Mouse (Mus musculus) heart, adult 18-20 months (tissue): ENCODE measurements around the gene Edc4. TPM values are rescaled to one million over a fixed set of nuclear protein-coding genes. Genes with fewer than 3 reads are reported as not detected.
A peak's percentile ranks its signal among the peaks of the same experiment; 100 is the strongest.

Experiments
- DNase-seq, 2 experiments: peaks; one replicate each; pipeline ENCODE4 v3.0.0; 2021 to 2022; ENCODE audit warnings: mixed read lengths in 1 of 2
- total RNA-seq, 2 experiments: library from RNA; stranded (reverse); gene quantifications; 2 replicates each; pipeline ENCODE4 v1.2.3; 2021

Edc4 gene
- total RNA-seq, 2 experiments from 2014 or later = 23.0 to 25.7 TPM

- no peak for DNase-seq
These were observed 14.2 kb upstream of the Edc4 start for GRCm38 (mm10) chr8:105866364-105867029.

GRCm38 (mm10) chr8:105874301-105874700 lies 6.4 kb upstream of the Edc4 start:
- DNase-seq = peak; percentile 53 to 68

GRCm38 (mm10) chr8:105889756-105890465 lies 9.2 kb downstream of the Edc4 start:
- DNase-seq = no peak

GRCm38 (mm10) chr8:105890870-105891269 lies 10.2 kb downstream of the Edc4 start:
- DNase-seq = peak; percentile 62 to 73

- DNase-seq = no peak
These were observed 11.8 kb downstream of the Edc4 start for GRCm38 (mm10) chr8:105892432-105892831.

GRCm38 (mm10) chr8:105893339-105893738 lies 12.7 kb downstream of the Edc4 start, which contains the start of gene Nrn1l:
Nrn1l (plus strand) TSS chr8:105893567.
- peak; percentile 72 to 81 for DNase-seq

GRCm38 (mm10) chr8:105897801-105898480 lies 17.3 kb downstream of the Edc4 start:
- no peak for DNase-seq

GRCm38 (mm10) chr8:105900180-105900940 lies 19.7 kb downstream of the Edc4 start, which contains the start of gene Pskh1:
Pskh1 (plus strand) TSS chr8:105900441.
- DNase-seq = peak; percentile 94 to 95

- no peak for DNase-seq
These were observed 20.4 kb downstream of the Edc4 start for GRCm38 (mm10) chr8:105900941-105901616.

- DNase-seq = no peak
These were observed 38.7 kb downstream of the Edc4 start for GRCm38 (mm10) chr8:105919390-105919789.

- no peak for DNase-seq
These were observed 44.4 kb downstream of the Edc4 start for GRCm38 (mm10) chr8:105925123-105925522.

GRCm38 (mm10) chr8:105930602-105931001 lies 49.9 kb downstream of the Edc4 start:
- DNase-seq = peak; percentile 82 to 94

GRCm38 (mm10) chr8:105931271-105931670 lies 50.6 kb downstream of the Edc4 start:
- no peak for DNase-seq

GRCm38 (mm10) chr8:105932525-105932924 lies 51.8 kb downstream of the Edc4 start:
- no peak for DNase-seq

- no peak for DNase-seq
These were observed 53.1 kb downstream of the Edc4 start, which contains the start of gene Ctrl for GRCm38 (mm10) chr8:105933762-105934161. Ctrl (minus strand) TSS chr8:105933862.

GRCm38 (mm10) chr8:105935105-105935504 lies 54.4 kb downstream of the Edc4 start:
- no peak for DNase-seq

GRCm38 (mm10) chr8:105935863-105936603 lies 55.4 kb downstream of the Edc4 start:
- no peak for DNase-seq

- peak; percentile 91 to 96 for DNase-seq
These were observed 56.3 kb downstream of the Edc4 start for GRCm38 (mm10) chr8:105936866-105937475.

- DNase-seq = peak; percentile 77 to 79
These were observed 57.0 kb downstream of the Edc4 start for GRCm38 (mm10) chr8:105937496-105938305.
